Mouse (Mus musculus) MEL (cell line): ENCODE measurements around the gene 9030025P20Rik. TPM values are rescaled to one million over a fixed set of nuclear protein-coding genes. Genes with fewer than 3 reads are reported as not detected.

Experiments
- DNase-seq: peaks from one replicate; pipeline ENCODE4 v3.0.0; 2011; ENCODE audit warnings: low read depth, low spot score
- H3K27ac ChIP-seq: 2 replicates; pipeline ENCODE4 v1.5.1; 2012; ENCODE audit warnings: low read depth, mild to moderate bottlenecking, control low read depth, low read length, moderate library complexity; ENCODE audit not compliant: control insufficient read depth
- H3K27me3 ChIP-seq, 2 experiments: fragments of 150-350 bp in 1 of 2; sonication (generic) in 1 of 2; 2 replicates each; pipeline ENCODE4 v1.6.1; 2012; ENCODE audit warnings: low read length in 2 of 2, mild to moderate bottlenecking in 2 of 2, improper control_type of control experiment in 1 of 2, moderate library complexity in 1 of 2; ENCODE audit not compliant: insufficient read depth in 2 of 2, control insufficient read depth in 1 of 2
- H3K36me3 ChIP-seq, 2 experiments: 2 replicates each; pipeline ENCODE4 v1.6.1; 2012 to 2014; ENCODE audit warnings: low read length in 2 of 2, improper control_type of control experiment in 1 of 2, inconsistent platforms in 1 of 2, mild to moderate bottlenecking in 1 of 2; ENCODE audit not compliant: insufficient read depth in 2 of 2, control insufficient read depth in 1 of 2
- H3K4me1 ChIP-seq, 2 experiments: fragments of 150-350 bp in 1 of 2; sonication (generic) in 1 of 2; 2 replicates each; pipeline ENCODE4 v1.6.1; 2012; ENCODE audit warnings: low read length in 2 of 2, improper control_type of control experiment in 1 of 2, mild to moderate bottlenecking in 1 of 2; ENCODE audit not compliant: insufficient read depth in 2 of 2, control insufficient read depth in 1 of 2
- H3K4me3 ChIP-seq, 2 experiments: fragments of 150-350 bp in 1 of 2; sonication (generic) in 1 of 2; 2 replicates each; pipeline ENCODE4 v1.5.1; 2012; ENCODE audit warnings: low read depth in 2 of 2, low read length in 2 of 2, mild to moderate bottlenecking in 2 of 2, moderate library complexity in 2 of 2, control low read depth in 1 of 2, improper control_type of control experiment in 1 of 2; ENCODE audit not compliant: control insufficient read depth in 1 of 2, insufficient read depth in 1 of 2
- H3K79me2 ChIP-seq: 2 replicates; pipeline ENCODE4 v1.6.1; 2012; ENCODE audit warnings: mild to moderate bottlenecking, low read length, moderate library complexity; ENCODE audit not compliant: control insufficient read depth, poor library complexity, insufficient read depth
- H3K9ac ChIP-seq: 2 replicates; pipeline ENCODE4 v1.6.1; 2012; ENCODE audit warnings: low read depth, mild to moderate bottlenecking, control low read depth, low read length, moderate library complexity; ENCODE audit not compliant: control insufficient read depth, poor library complexity, severe bottlenecking
- H3K9me3 ChIP-seq: fragments of 150-350 bp; sonication (generic); replicated peaks from 2 replicates; pipeline ENCODE4 v1.6.1; 2012; ENCODE audit warnings: mild to moderate bottlenecking, low read length, improper control_type of control experiment, moderate library complexity; ENCODE audit not compliant: insufficient read depth
- CHD1 ChIP-seq: IDR thresholded peaks from 2 replicates; pipeline ENCODE4 v1.6.1; 2012; ENCODE audit warnings: low read depth, mild to moderate bottlenecking, inconsistent platforms, low read length, improper control_type of control experiment
- CHD2 ChIP-seq: IDR thresholded peaks from 2 replicates; pipeline ENCODE4 v1.6.1; 2011; ENCODE audit warnings: low read length, improper control_type of control experiment
- CTCF ChIP-seq, 3 experiments: IDR thresholded peaks in 2 of 3; conservative IDR thresholded peaks in 1 of 3; 2 replicates each; pipeline ENCODE4 v1.5.1; 2011 to 2012; ENCODE audit warnings: low read length in 3 of 3, low read depth in 2 of 3, mild to moderate bottlenecking in 2 of 3, improper control_type of control experiment in 1 of 3, inconsistent platforms in 1 of 3, mixed read lengths in 1 of 3, moderate library complexity in 1 of 3; ENCODE audit not compliant: control insufficient read depth in 1 of 3, insufficient read depth in 1 of 3, poor library complexity in 1 of 3, severe bottlenecking in 1 of 3
- E2F4 ChIP-seq: IDR thresholded peaks from 2 replicates; pipeline ENCODE4 v1.6.1; 2011; ENCODE audit warnings: low read depth, low read length, improper control_type of control experiment, borderline replicate concordance
- EP300 ChIP-seq, 2 experiments: IDR thresholded peaks; 2 replicates each; pipeline ENCODE4 v1.6.1; 2011; ENCODE audit warnings: improper control_type of control experiment in 2 of 2, low read length in 2 of 2, low read depth in 1 of 2, mild to moderate bottlenecking in 1 of 2
- ETS1 ChIP-seq: IDR thresholded peaks from 2 replicates; pipeline ENCODE4 v1.6.1; 2012; ENCODE audit warnings: low read depth, mild to moderate bottlenecking, inconsistent platforms, low read length, improper control_type of control experiment, moderate library complexity
- JUND ChIP-seq: IDR thresholded peaks from 2 replicates; pipeline ENCODE4 v1.6.1; 2011; ENCODE audit warnings: low read depth, mild to moderate bottlenecking, improper control_type of control experiment, low read length
- KAT2A ChIP-seq: conservative IDR thresholded peaks from 2 replicates; pipeline ENCODE4 v1.6.1; 2012; ENCODE audit warnings: low read depth, low read length, improper control_type of control experiment, inconsistent platforms
- MAZ ChIP-seq: IDR thresholded peaks from 2 replicates; pipeline ENCODE4 v1.6.1; 2012; ENCODE audit warnings: low read depth, mild to moderate bottlenecking, inconsistent platforms, low read length, improper control_type of control experiment
- MEF2A ChIP-seq: IDR thresholded peaks from 2 replicates; pipeline ENCODE4 v1.6.1; 2014; ENCODE audit warnings: low read depth, mild to moderate bottlenecking, inconsistent platforms, low read length, improper control_type of control experiment; ENCODE audit not compliant: poor library complexity, insufficient replicate concordance, severe bottlenecking; ENCODE audit errors: extremely low read depth
- MXI1 ChIP-seq: IDR thresholded peaks from 2 replicates; pipeline ENCODE4 v1.6.1; 2011; ENCODE audit warnings: mild to moderate bottlenecking, low read depth, low read length, improper control_type of control experiment
- MYC ChIP-seq: IDR thresholded peaks from 2 replicates; pipeline ENCODE4 v1.6.1; 2011; ENCODE audit warnings: low read depth, mild to moderate bottlenecking, low read length, improper control_type of control experiment, moderate library complexity
- NELFE ChIP-seq: IDR thresholded peaks from 2 replicates; pipeline ENCODE4 v1.6.1; 2011; ENCODE audit warnings: low read depth, low read length, improper control_type of control experiment
- POLR2A ChIP-seq, 2 experiments: IDR thresholded peaks; 2 replicates each; pipeline ENCODE4 v1.6.1; 2011 to 2012; ENCODE audit warnings: low read length in 2 of 2, mild to moderate bottlenecking in 2 of 2, control low read depth in 1 of 2, improper control_type of control experiment in 1 of 2, low read depth in 1 of 2, moderate library complexity in 1 of 2; ENCODE audit not compliant: control insufficient read depth in 1 of 2, insufficient read depth in 1 of 2, poor library complexity in 1 of 2
- POLR2AphosphoS2 ChIP-seq: IDR thresholded peaks from 2 replicates; pipeline ENCODE4 v1.6.1; 2011; ENCODE audit warnings: low read length, improper control_type of control experiment
- RCOR1 ChIP-seq: IDR thresholded peaks from 2 replicates; pipeline ENCODE4 v1.6.1; 2012; ENCODE audit warnings: low read depth, mild to moderate bottlenecking, inconsistent platforms, low read length, improper control_type of control experiment
- SIN3A ChIP-seq: IDR thresholded peaks from 2 replicates; pipeline ENCODE4 v1.6.1; 2012; ENCODE audit warnings: low read length, improper control_type of control experiment, inconsistent platforms
- TAL1 ChIP-seq: IDR thresholded peaks from 2 replicates; pipeline ENCODE4 v1.6.1; 2012; ENCODE audit warnings: mild to moderate bottlenecking, inconsistent platforms, low read length, moderate library complexity, mixed read lengths
- USF1 ChIP-seq: IDR thresholded peaks from 2 replicates; pipeline ENCODE4 v1.6.1; 2014; ENCODE audit warnings: low read depth, mild to moderate bottlenecking, inconsistent platforms, low read length, improper control_type of control experiment, moderate library complexity
- USF2 ChIP-seq, 2 experiments: IDR thresholded peaks; 2 replicates each; pipeline ENCODE4 v1.6.1; 2011 to 2012; ENCODE audit warnings: improper control_type of control experiment in 2 of 2, low read length in 2 of 2, borderline replicate concordance in 1 of 2, inconsistent platforms in 1 of 2, low read depth in 1 of 2, mild to moderate bottlenecking in 1 of 2; ENCODE audit not compliant: insufficient read depth in 1 of 2
- ZKSCAN1 ChIP-seq: IDR thresholded peaks from 2 replicates; pipeline ENCODE4 v1.6.1; 2012; ENCODE audit warnings: low read depth, mild to moderate bottlenecking, inconsistent platforms, low read length, improper control_type of control experiment, moderate library complexity
- ZMIZ1 ChIP-seq: IDR thresholded peaks from 2 replicates; pipeline ENCODE4 v1.6.1; 2012; ENCODE audit warnings: low read depth, mild to moderate bottlenecking, inconsistent platforms, low read length, improper control_type of control experiment, moderate library complexity
- polyA plus RNA-seq, 2 experiments: library from polyadenylated mRNA; stranded (reverse) in 1 of 2; unstranded in 1 of 2; fragments of >175 nt in 1 of 2; fragments of >200 nt in 1 of 2; gene quantifications; 2 replicates each; pipeline versions ENCODE4 v1.2.1 to v1.2.4; 2012; ENCODE audit warnings: low replicate concordance in 2 of 2, low read depth in 1 of 2; ENCODE audit not compliant: insufficient read length in 2 of 2, insufficient read depth in 1 of 2, missing spikeins in 1 of 2
- total RNA-seq: library from RNA; depleted of rRNA; stranded (reverse); fragments of 300-350 nt; gene quantifications from 2 replicates; pipeline ENCODE4 v1.2.3, GENCODE M21; 2012

Gene 9030025P20Rik
- total and polyA plus RNA-seq, 3 experiments: 13.4 to 15.5 TPM; not detected in 1

DNA sequence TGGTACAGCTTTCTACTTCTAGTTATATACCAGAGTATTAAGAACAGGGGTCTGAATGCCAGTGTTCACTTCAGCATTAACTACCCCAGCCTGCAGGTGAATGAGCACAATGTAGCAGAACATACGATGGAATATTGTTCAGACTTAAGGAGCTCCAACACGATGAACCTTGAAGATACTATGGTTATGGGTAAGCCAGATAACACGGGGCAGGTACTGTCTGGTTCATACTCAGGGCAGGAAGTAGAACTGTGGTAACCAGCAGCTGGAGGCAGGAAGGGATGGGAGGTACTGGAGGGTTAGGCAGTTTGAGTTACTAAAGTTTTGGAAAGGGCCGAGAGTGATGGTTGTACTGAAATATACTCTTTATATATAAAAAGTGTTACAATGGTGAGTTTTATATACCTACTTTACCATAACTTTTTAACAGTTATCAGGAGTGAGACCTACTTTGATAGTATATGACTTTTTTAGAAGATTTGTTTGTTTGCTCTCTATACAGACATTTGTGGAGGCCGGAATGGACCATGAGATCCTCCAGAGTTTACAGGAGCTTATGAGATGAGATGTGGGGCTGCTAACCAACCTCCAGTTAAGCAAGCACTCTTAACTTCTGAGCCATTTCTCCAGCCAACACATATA, 19.5 kb upstream of the 9030025P20Rik start:
- TF ChIP-seq ZMIZ1: no peak
- no peak for TF ChIP-seq USF1
- 0 out of 2 replicates have a peak, but pooled peaks have one; percentile 24 for TF ChIP-seq ETS1
- TF ChIP-seq MEF2A: no peak
- TF ChIP-seq MXI1: no peak
- TF ChIP-seq POLR2AphosphoS2: no peak
- TF ChIP-seq USF2 (IDR thresholded peaks at IDR 0.05; ENCODE audit: borderline replicate concordance in 1 of 2, insufficient read depth in 1 of 2, low read depth in 1 of 2, low read length in 2 of 2): no peak
- no peak for TF ChIP-seq ZKSCAN1
- TF ChIP-seq JUND: no peak
- TF ChIP-seq POLR2A (IDR thresholded peaks at IDR 0.05; ENCODE audit: control insufficient read depth in 1 of 2, insufficient read depth in 1 of 2, low read depth in 1 of 2, low read length in 2 of 2, poor library complexity in 1 of 2): no peak
- TF ChIP-seq SIN3A: peak; percentile 29
- TF ChIP-seq EP300 (IDR thresholded peaks at IDR 0.05; ENCODE audit: low read depth in 1 of 2, low read length in 2 of 2): peak; percentile 30 to 33; a peak in 1 of 4 replicates
- TF ChIP-seq MAZ: no peak
- TF ChIP-seq CHD1: peak; percentile 58; the same call in 1 of the 2 replicates
- no peak; the same call in 1 of the 2 replicates for TF ChIP-seq TAL1
- TF ChIP-seq MYC: no peak
- no peak for TF ChIP-seq RCOR1
- TF ChIP-seq CTCF (IDR thresholded peaks at IDR 0.05 in 2 of 3, conservative IDR thresholded peaks at IDR 0.05 in 1 of 3; ENCODE audit: control insufficient read depth in 1 of 3, insufficient read depth in 1 of 3, low read depth in 2 of 3, low read length in 3 of 3, poor library complexity in 1 of 3, severe bottlenecking in 1 of 3): no peak
- no peak for TF ChIP-seq NELFE
- TF ChIP-seq E2F4: no peak
- Histone ChIP-seq H3K36me3 (peaks cover 41% of the 10 kb centered on the region in 2 experiments), H3K4me1 (peaks cover 12 to 24% of the 10 kb centered on the region in 2 experiments), H3K9ac (peak overlapping the region; percentile 49), H3K79me2 (peaks cover 36% of the 10 kb centered on the region), H3K4me3 (peak overlapping the region; percentile 19 to 71; a peak in 3 of 4 replicates), H3K27me3 (no peaks in the 10 kb centered on the region), H3K9me3 (no peaks in the 10 kb centered on the region), H3K27ac (peak overlapping the region; percentile 27)
- DNase-seq: peak; percentile 59

DNA sequence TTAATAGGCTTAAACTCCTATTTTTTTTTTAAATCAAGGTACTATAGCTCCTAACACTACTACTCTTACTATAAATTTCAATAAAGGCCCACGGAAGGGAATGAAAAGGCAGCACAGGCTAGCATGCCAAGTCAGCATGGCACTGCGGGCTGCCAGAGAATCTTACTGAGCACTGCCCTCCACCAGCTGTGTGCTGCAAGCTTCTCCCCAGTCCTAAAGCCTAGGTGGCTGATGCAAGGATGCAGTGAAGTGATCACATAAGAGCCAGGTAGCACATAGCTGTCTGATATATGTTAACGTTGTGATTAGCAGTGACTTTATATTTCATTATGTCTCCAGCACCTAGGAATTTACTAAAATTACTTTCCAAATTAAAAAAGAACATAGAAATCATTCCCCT, 18.3 kb upstream of the 9030025P20Rik start:
- no peaks in the 10 kb centered on the region for H3K9me3 ChIP-seq
- peaks cover 36% of the 10 kb centered on the region for H3K79me2 ChIP-seq
- H3K9ac ChIP-seq: peak overlapping the region; percentile 98
- H3K4me1 ChIP-seq: peaks cover 9 to 20% of the 10 kb centered on the region in 2 experiments
- peak; percentile 81 for DNase-seq
- H3K4me3 ChIP-seq: peak overlapping the region; percentile 64 to 71
- peak overlapping the region; percentile 36 for H3K27ac ChIP-seq
- no peaks in the 10 kb centered on the region for H3K27me3 ChIP-seq
- TF ChIP-seq KAT2A (0 out of 2 replicates have a peak, but pooled peaks have one; percentile 43), SIN3A (peak; percentile 51; the same call in 1 of the 2 replicates), E2F4 (no peak), CHD2 (no peak), NELFE (peak; percentile 11; the same call in 1 of the 2 replicates), ETS1 (peak; percentile 75), MXI1 (peak; percentile 64)
- H3K36me3 ChIP-seq: peaks cover 30 to 34% of the 10 kb centered on the region in 2 experiments
